Mouse (Mus musculus) midbrain, embryonic 10.5 days (tissue): ENCODE data around the gene Smim9. TPM values are rescaled to one million over a fixed set of nuclear protein-coding genes. Genes with fewer than 3 reads are reported as not detected.

Experiments
- DNase-seq: peaks from one replicate; pipeline ENCODE4 v3.0.0-alpha.2; 2017; ENCODE audit warnings: low spot score
- H3K27ac ChIP-seq: fragments of 300-500 bp; sonication (generic); replicated peaks from 2 replicates; pipeline ENCODE4 v1.5.1; 2016; ENCODE audit warnings: mild to moderate bottlenecking
- H3K27me3 ChIP-seq: fragments of 300-500 bp; sonication (generic); 2 replicates; pipeline ENCODE4 v1.6.1; 2016; ENCODE audit warnings: low read depth, mild to moderate bottlenecking; ENCODE audit not compliant: poor library complexity, severe bottlenecking
- H3K36me3 ChIP-seq: fragments of 300-500 bp; sonication (generic); 2 replicates; pipeline ENCODE4 v1.6.1; 2016; ENCODE audit warnings: mild to moderate bottlenecking, moderate library complexity
- H3K4me1 ChIP-seq: fragments of 300-500 bp; sonication (generic); 2 replicates; pipeline ENCODE4 v1.6.1; 2016
- H3K4me3 ChIP-seq: fragments of 300-500 bp; sonication (generic); 2 replicates; pipeline ENCODE4 v1.5.1; 2016; ENCODE audit warnings: mild to moderate bottlenecking, moderate library complexity
- H3K9me3 ChIP-seq: fragments of 300-500 bp; sonication (generic); replicated peaks from 2 replicates; pipeline ENCODE4 v1.6.1; 2016; ENCODE audit warnings: mild to moderate bottlenecking
- WGBS: fragments of 180-500 bp; shearing (Covaris S2); methylation state at CpG from one replicate; pipeline ENCODE4 v1.1.7; 2016; 5-methylcytosine and 5-hydroxymethylcytosine counted together
- polyA plus RNA-seq: library from polyadenylated mRNA; unstranded; fragments of >200 nt; fragmentation: Nextera tagmentation; extraction: Ambion mirVana; gene quantifications from 2 replicates; pipeline ENCODE4 v1.2.1, GENCODE M21; 2016

Gene Smim9
- polyA plus RNA-seq, 1 experiment from 2014 or later = not detected

- Histone ChIP-seq H3K27ac (no peak overlapping the region), H3K4me3 (no peak overlapping the region), H3K27me3 (no peaks in the 10 kb centered on the region), H3K9me3 (no peaks in the 10 kb centered on the region), H3K36me3 (peaks cover 12% of the 10 kb centered on the region), H3K4me1 (no peaks in the 10 kb centered on the region)
- 94% methylated on average over 3 of the region's 3 CpGs for whole genome bisulfite sequencing
- DNase-seq = no peak
Measured at GRCm38 (mm10) chrX:75125606-75126005, 38.0 kb downstream of the Smim9 start.

DNA sequence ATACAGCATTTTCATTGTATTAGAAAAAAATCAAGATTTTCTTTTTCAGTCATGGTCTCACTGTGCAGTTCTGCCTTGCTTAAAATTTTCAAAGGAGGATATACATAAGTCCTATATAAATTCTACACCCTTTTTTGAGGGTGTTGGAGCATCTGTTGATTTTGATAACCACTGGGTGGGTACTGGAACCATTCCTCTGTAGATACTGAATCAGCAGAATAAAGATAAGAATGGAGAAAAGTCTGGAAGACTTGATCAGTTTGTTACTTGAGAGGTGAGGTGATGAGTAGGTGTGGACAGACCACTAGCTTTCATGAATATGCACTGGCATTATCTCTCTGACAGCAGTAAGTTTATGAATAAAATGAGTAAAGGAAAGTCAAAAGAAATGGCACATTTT, 48.0 kb downstream of the Smim9 start:
- peaks cover 10% of the 10 kb centered on the region for H3K36me3 ChIP-seq
- no peak for DNase-seq
- no peak overlapping the region for H3K27ac ChIP-seq
- no peaks in the 10 kb centered on the region for H3K9me3 ChIP-seq
- H3K4me3 ChIP-seq = no peak overlapping the region
- no peaks in the 10 kb centered on the region for H3K27me3 ChIP-seq
- no peaks in the 10 kb centered on the region for H3K4me1 ChIP-seq

GRCm38 (mm10) chrX:75102293-75102692, 61.3 kb downstream of the Smim9 start:
- peaks cover 4% of the 10 kb centered on the region; the same call in 1 of the 2 replicates for H3K4me1 ChIP-seq
- H3K9me3 ChIP-seq = no peaks in the 10 kb centered on the region; the same call in 1 of the 2 replicates
- peaks cover 90% of the 10 kb centered on the region for H3K36me3 ChIP-seq
- no peak overlapping the region for H3K4me3 ChIP-seq
- H3K27me3 ChIP-seq = no peaks in the 10 kb centered on the region
- no peak overlapping the region for H3K27ac ChIP-seq
- 92% methylated on average over 6 of the region's 6 CpGs for WGBS
- DNase-seq = no peak

DNA sequence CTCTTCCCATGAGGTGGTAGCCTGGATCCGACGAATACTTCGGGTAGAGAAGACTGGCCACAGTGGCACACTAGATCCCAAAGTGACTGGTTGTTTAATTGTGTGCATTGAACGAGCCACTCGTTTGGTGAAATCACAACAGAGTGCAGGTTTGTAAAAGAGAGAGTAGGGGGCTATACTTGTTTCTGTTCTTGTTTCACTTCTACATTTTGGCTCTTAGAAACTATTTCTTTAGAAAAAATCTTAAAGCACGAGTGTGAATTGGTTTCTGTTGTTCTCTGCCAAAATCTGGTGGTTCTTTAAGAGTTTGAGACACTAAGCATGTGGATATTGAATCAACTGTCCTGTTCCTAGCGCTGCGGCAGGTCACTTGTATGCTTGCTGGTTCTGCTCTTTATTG, 64.8 kb downstream of the Smim9 start:
- no peak overlapping the region for H3K27ac ChIP-seq
- H3K27me3 ChIP-seq = no peaks in the 10 kb centered on the region
- no peaks in the 10 kb centered on the region for H3K9me3 ChIP-seq
- no peak for DNase-seq
- H3K4me1 ChIP-seq = peaks cover 6% of the 10 kb centered on the region; the same call in 1 of the 2 replicates
- no peak overlapping the region for H3K4me3 ChIP-seq
- H3K36me3 ChIP-seq = peaks cover 57% of the 10 kb centered on the region
- WGBS = 90% methylated on average over 8 of the region's 8 CpGs

DNA sequence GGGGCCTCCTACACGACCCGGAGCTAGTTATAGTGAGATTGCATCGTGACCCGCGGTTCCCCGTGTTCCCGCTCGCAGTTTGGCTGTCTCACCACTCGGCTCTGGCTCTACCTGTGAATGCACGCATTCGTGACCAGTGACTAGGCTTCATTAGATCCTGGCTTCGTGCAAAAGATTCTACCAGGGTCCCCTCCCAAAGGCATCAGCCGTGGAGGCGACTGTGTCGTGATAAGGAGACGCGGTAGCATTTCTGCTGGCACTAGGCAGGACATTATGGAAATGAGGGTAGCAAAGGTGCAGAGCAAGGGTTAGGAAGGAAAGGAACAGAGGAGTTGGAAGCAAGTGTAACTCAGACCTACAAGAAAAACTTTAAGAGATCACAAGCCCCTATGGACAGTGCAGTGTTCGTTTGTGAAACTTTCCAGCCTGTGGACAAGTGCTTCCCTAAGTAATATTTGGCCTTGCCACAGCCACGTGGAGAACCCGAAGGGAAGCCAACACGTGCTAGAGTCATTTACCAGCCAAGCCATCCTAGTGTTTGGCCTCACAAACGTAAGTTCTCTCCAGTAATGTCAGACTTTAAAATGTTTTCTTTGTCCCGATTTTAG, 67.3 kb downstream of the Smim9 start:
- Histone ChIP-seq H3K27ac (peak overlapping the region; percentile 89), H3K4me3 (peak overlapping the region; percentile 64), H3K27me3 (no peaks in the 10 kb centered on the region), H3K9me3 (no peaks in the 10 kb centered on the region), H3K4me1 (peaks cover 6% of the 10 kb centered on the region; the same call in 1 of the 2 replicates), H3K36me3 (peaks cover 32% of the 10 kb centered on the region)
- 25% methylated on average over 23 of the region's 23 CpGs for WGBS
- no peak for DNase-seq

Other genes with a start within 250 kb of the Smim9 start
- gene Gab3, start 78.3 kb downstream of the Smim9 start, polyA plus RNA-seq = 0.83 and 1.0 TPM in 2 replicates
- 207 and 233 TPM in 2 replicates for gene Dkc1, start 67.9 kb downstream of the Smim9 start, polyA plus RNA-seq
- 21.9 and 27.1 TPM in 2 replicates for gene Mpp1, start 32.8 kb downstream of the Smim9 start, polyA plus RNA-seq
- gene Fundc2, start 218.6 kb upstream of the Smim9 start, polyA plus RNA-seq = 27.6 and 30.2 TPM in 2 replicates
- gene F8, start 218.8 kb upstream of the Smim9 start, polyA plus RNA-seq = 1.1 and 1.4 TPM in 2 replicates